Mouse (Mus musculus) 3T3-L1 (cell line): ENCODE results near the gene Nudt16l1.

Experiments
- DNase-seq: peaks from one replicate; pipeline ENCODE4 v3.0.0-alpha.2; 2015; ENCODE audit warnings: low read depth, low spot score

Nudt16l1 gene

GRCm38 (mm10) chr16:4938461-4938860, at the start of gene Nudt16l1:
Nudt16l1 (plus strand) TSS chr16:4938761.
- DNase-seq, result no peak

GRCm38 (mm10) chr16:4890201-4890709, 48.3 kb upstream of the Nudt16l1 start:
- DNase-seq, result no peak

GRCm38 (mm10) chr16:4892171-4892570, 46.4 kb upstream of the Nudt16l1 start:
- DNase-seq, result no peak

GRCm38 (mm10) chr16:4894201-4894908, 44.2 kb upstream of the Nudt16l1 start:
- DNase-seq, result no peak

GRCm38 (mm10) chr16:4896249-4897027, 42.1 kb upstream of the Nudt16l1 start:
- DNase-seq, result no peak

GRCm38 (mm10) chr16:4897146-4897730, 41.3 kb upstream of the Nudt16l1 start:
- no peak for DNase-seq

- DNase-seq, result no peak
Measured at GRCm38 (mm10) chr16:4898881-4899280, 39.7 kb upstream of the Nudt16l1 start.

GRCm38 (mm10) chr16:4899711-4900110, 38.9 kb upstream of the Nudt16l1 start:
- no peak for DNase-seq

GRCm38 (mm10) chr16:4901167-4901566, 37.4 kb upstream of the Nudt16l1 start:
- no peak for DNase-seq

- DNase-seq, result no peak
Measured at GRCm38 (mm10) chr16:4902390-4902789, 36.2 kb upstream of the Nudt16l1 start.

GRCm38 (mm10) chr16:4903491-4904102, 35.0 kb upstream of the Nudt16l1 start:
- DNase-seq, result no peak

GRCm38 (mm10) chr16:4904878-4905277, 33.7 kb upstream of the Nudt16l1 start:
- DNase-seq, result no peak

GRCm38 (mm10) chr16:4905591-4905990, 33.0 kb upstream of the Nudt16l1 start:
- DNase-seq, result no peak

- no peak for DNase-seq
Measured at GRCm38 (mm10) chr16:4906559-4906958, 32.0 kb upstream of the Nudt16l1 start.

GRCm38 (mm10) chr16:4907386-4907785, 31.2 kb upstream of the Nudt16l1 start:
- no peak for DNase-seq

GRCm38 (mm10) chr16:4907972-4908371, 30.6 kb upstream of the Nudt16l1 start:
- DNase-seq, result no peak

- DNase-seq, result peak; percentile 66
Measured at GRCm38 (mm10) chr16:4909745-4910144, 28.8 kb upstream of the Nudt16l1 start.

- no peak for DNase-seq
Measured at GRCm38 (mm10) chr16:4910758-4911157, 27.8 kb upstream of the Nudt16l1 start.

GRCm38 (mm10) chr16:4912074-4912648, 26.4 kb upstream of the Nudt16l1 start:
- DNase-seq, result no peak

- peak; percentile 97 for DNase-seq
Measured at GRCm38 (mm10) chr16:4912907-4913782, 25.4 kb upstream of the Nudt16l1 start.
